Mouse (Mus musculus) right cerebral cortex, postnatal 4 days (tissue): ENCODE data around the gene Ctdnep1.

Experiments used
- DNase-seq: peaks from one replicate; pipeline ENCODE4 v3.0.0-alpha.2; 2022

The Ctdnep1 gene

GRCm38 (mm10) chr11:70031321-70031670, 50.3 kb downstream of the Ctdnep1 start:
- DNase-seq = no peak

DNA sequence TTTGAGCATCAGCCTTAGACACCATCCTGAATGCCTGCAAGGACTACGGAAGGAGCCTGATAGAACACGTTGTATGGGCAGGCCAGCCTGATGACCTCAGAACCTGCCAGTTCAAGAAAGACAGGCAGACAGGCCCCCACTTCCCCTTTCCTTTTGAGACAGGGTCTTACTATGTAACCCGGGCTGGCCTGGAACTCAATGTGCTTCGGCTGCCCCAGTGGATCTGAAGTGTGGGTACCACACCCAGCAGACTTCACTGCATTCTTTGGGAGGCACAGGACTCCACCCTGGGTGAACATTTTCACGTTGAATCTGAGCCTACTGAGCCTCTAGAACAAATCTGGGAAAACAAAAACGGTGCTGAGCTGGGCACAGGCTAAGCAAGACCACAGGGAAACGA, 57.2 kb downstream of the Ctdnep1 start:
- no peak for DNase-seq

- DNase-seq = no peak
These were observed 58.7 kb downstream of the Ctdnep1 start for GRCm38 (mm10) chr11:70039631-70040030.

GRCm38 (mm10) chr11:70040184-70040583, 59.2 kb downstream of the Ctdnep1 start:
- DNase-seq = no peak
